Mouse (Mus musculus) CD4-positive, CD25-positive, alpha-beta regulatory T cell, adult 2 months (primary cell): ENCODE data around the gene Jam2.

Experiments
- DNase-seq: peaks from one replicate; pipeline ENCODE4 v3.0.0-alpha.2; 2012; ENCODE audit warnings: low read depth, low spot score

Jam2 gene

GRCm38 (mm10) chr16:84779718-84780117 is 5.8 kb downstream of the Jam2 start:
- no peak for DNase-seq

GRCm38 (mm10) chr16:84783279-84783678 is 9.4 kb downstream of the Jam2 start:
- no peak for DNase-seq

GRCm38 (mm10) chr16:84784966-84785365 is 11.0 kb downstream of the Jam2 start:
- no peak for DNase-seq

- no peak for DNase-seq
Measured at GRCm38 (mm10) chr16:84790595-84791165, 16.8 kb downstream of the Jam2 start.

GRCm38 (mm10) chr16:84793401-84793800 is 19.5 kb downstream of the Jam2 start:
- DNase-seq: no peak

- peak; percentile 5 for DNase-seq
Measured at GRCm38 (mm10) chr16:84795337-84795736, 21.4 kb downstream of the Jam2 start.

- no peak for DNase-seq
Measured at GRCm38 (mm10) chr16:84796678-84797077, 22.8 kb downstream of the Jam2 start.

- peak; percentile 11 for DNase-seq
Measured at GRCm38 (mm10) chr16:84800038-84800437, 26.1 kb downstream of the Jam2 start.

- no peak for DNase-seq
Measured at GRCm38 (mm10) chr16:84802217-84802616, 28.3 kb downstream of the Jam2 start.

- DNase-seq: no peak
Measured at GRCm38 (mm10) chr16:84804866-84805265, 30.9 kb downstream of the Jam2 start.

GRCm38 (mm10) chr16:84806175-84806574 is 32.3 kb downstream of the Jam2 start:
- no peak for DNase-seq

GRCm38 (mm10) chr16:84807874-84808273 is 34.0 kb downstream of the Jam2 start:
- DNase-seq: no peak

GRCm38 (mm10) chr16:84810254-84810653 is 36.3 kb downstream of the Jam2 start:
- DNase-seq: no peak

GRCm38 (mm10) chr16:84813852-84814251 is 39.9 kb downstream of the Jam2 start:
- no peak for DNase-seq

- DNase-seq: no peak
Measured at GRCm38 (mm10) chr16:84814511-84814910, 40.6 kb downstream of the Jam2 start.

GRCm38 (mm10) chr16:84817423-84817822 is 43.5 kb downstream of the Jam2 start:
- peak; percentile 63 for DNase-seq

GRCm38 (mm10) chr16:84825009-84825408 is 51.1 kb downstream of the Jam2 start:
- DNase-seq: peak; percentile 66

- DNase-seq: no peak
Measured at GRCm38 (mm10) chr16:84831696-84832095, 57.8 kb downstream of the Jam2 start.

GRCm38 (mm10) chr16:84832736-84833135 is 58.8 kb downstream of the Jam2 start:
- DNase-seq: no peak

GRCm38 (mm10) chr16:84834344-84834743 is 60.4 kb downstream of the Jam2 start:
- DNase-seq: no peak

GRCm38 (mm10) chr16:84834745-84835440 is 61.0 kb downstream of the Jam2 start, which contains the start of gene Gabpa:
Gene Gabpa, plus strand, starts transcription at chr16:84834925.
- DNase-seq: peak; percentile 97

GRCm38 (mm10) chr16:84835441-84835822 is 61.5 kb downstream of the Jam2 start, which contains the start of gene Atp5j:
Gene Atp5j, minus strand, starts transcription at chr16:84835625.
- DNase-seq: peak; percentile 76
